Mouse (Mus musculus) stomach, postnatal 0 days (tissue): Measurements from ENCODE around the gene Enkur. TPM values are rescaled to one million over a fixed set of nuclear protein-coding genes. Genes with fewer than 3 reads are reported as not detected.

Experiments used
- ATAC-seq: fragments of 200-750 bp; cut with Nextera tagmentation; 2 replicates; pipeline ENCODE4 v1.8.0; 2017; ENCODE audit not compliant: low FRiP score, low TSS enrichment
- DNase-seq: peaks from one replicate; pipeline ENCODE4 v3.0.0-alpha.2; 2016; ENCODE audit warnings: low spot score
- H3K27ac ChIP-seq: fragments of 300-500 bp; sonication (generic); replicated peaks from 2 replicates; pipeline ENCODE4 v1.5.1; 2014; ENCODE audit warnings: mild to moderate bottlenecking, control low read depth
- H3K27me3 ChIP-seq: fragments of 300-500 bp; sonication (generic); 2 replicates; pipeline ENCODE4 v1.6.1; 2014; ENCODE audit warnings: low read length; ENCODE audit not compliant: control insufficient read depth, insufficient read depth
- H3K36me3 ChIP-seq: fragments of 300-500 bp; sonication (generic); 2 replicates; pipeline ENCODE4 v1.6.1; 2014; ENCODE audit warnings: low read length, mixed read lengths; ENCODE audit not compliant: control insufficient read depth, insufficient read depth
- H3K4me1 ChIP-seq: fragments of 300-500 bp; sonication (generic); replicated peaks from 2 replicates; pipeline ENCODE4 v1.6.1; 2014; ENCODE audit warnings: antibody characterized with exemption; ENCODE audit not compliant: control insufficient read depth, insufficient read depth
- H3K4me2 ChIP-seq: fragments of 300-500 bp; sonication (generic); replicated peaks from 2 replicates; pipeline ENCODE4 v1.6.1; 2014; ENCODE audit warnings: low read depth, mild to moderate bottlenecking, control low read depth, moderate library complexity
- H3K4me3 ChIP-seq: fragments of 300-500 bp; sonication (generic); 2 replicates; pipeline ENCODE4 v1.5.1; 2014; ENCODE audit warnings: low read depth, low read length, control low read depth
- H3K9ac ChIP-seq: fragments of 300-500 bp; sonication (generic); 2 replicates; pipeline ENCODE4 v1.6.1; 2014; ENCODE audit warnings: mild to moderate bottlenecking, low read length, control low read depth, mixed read lengths
- H3K9me3 ChIP-seq: fragments of 300-500 bp; sonication (generic); 2 replicates; pipeline ENCODE4 v1.6.1; 2016; ENCODE audit warnings: low read length; ENCODE audit not compliant: control insufficient read depth
- CTCF ChIP-seq: IDR thresholded peaks from 2 replicates; pipeline ENCODE4 v1.5.1; 2016; ENCODE audit warnings: antibody characterized with exemption, low read depth, mild to moderate bottlenecking, moderate library complexity
- EP300 ChIP-seq: optimal IDR thresholded peaks from 2 replicates; pipeline ENCODE3; 2016; ENCODE audit warnings: antibody characterized with exemption
- WGBS: fragments of 180-500 bp; shearing (Covaris S2); extraction: QIAGEN DNeasy Blood & Tissue Kit; methylation state at CpG from one replicate; pipeline ENCODE4 v1.1.7; 2014; 5-methylcytosine and 5-hydroxymethylcytosine counted together
- polyA plus RNA-seq: library from polyadenylated mRNA; unstranded; fragments of >200 nt; fragmentation: Nextera tagmentation; extraction: Ambion mirVana; gene quantifications from 2 replicates; pipeline ENCODE4 v1.2.1, GENCODE M21; 2015

The Enkur gene
- polyA plus RNA-seq, 1 experiment from 2014 or later = 2.5 TPM

GRCm38 (mm10) chr2:21182811-21183210, 22.4 kb downstream of the Enkur start:
- Histone ChIP-seq H3K4me3 (no peak overlapping the region), H3K4me2 (no peak overlapping the region), H3K36me3 (no peaks in the 10 kb centered on the region), H3K27me3 (no peaks in the 10 kb centered on the region), H3K9ac (no peak overlapping the region), H3K4me1 (no peaks in the 10 kb centered on the region), H3K9me3 (no peaks in the 10 kb centered on the region), H3K27ac (no peak overlapping the region)
- DNase-seq (no peak), ATAC-seq (0 out of 2 replicates have a peak, but pooled peaks have one; percentile 53)
- WGBS = 50% methylated on average over 1 of the region's 1 CpGs
- TF ChIP-seq CTCF = no peak
- no peak for TF ChIP-seq EP300

DNA sequence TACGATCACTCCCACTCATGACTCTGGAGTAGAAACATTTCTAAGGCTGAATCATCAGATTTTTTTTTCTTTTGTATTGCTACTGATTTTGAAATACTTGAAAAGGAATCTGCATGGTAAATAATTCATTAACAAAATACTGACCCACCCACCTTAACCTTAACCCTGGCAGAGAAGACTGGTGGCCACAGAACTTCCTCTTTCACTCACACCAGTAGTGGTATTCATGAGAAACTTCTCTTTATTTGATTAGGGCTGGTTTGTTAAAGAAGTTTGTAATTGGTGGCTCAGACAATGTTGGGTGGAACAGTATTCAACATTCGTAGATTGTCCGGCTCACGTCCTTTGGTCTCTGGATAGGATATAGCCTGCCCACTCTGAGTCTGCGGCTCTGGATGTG, 26.0 kb downstream of the Enkur start:
- H3K4me3 ChIP-seq = no peak overlapping the region
- no peaks in the 10 kb centered on the region for H3K27me3 ChIP-seq
- no peaks in the 10 kb centered on the region for H3K36me3 ChIP-seq
- H3K9me3 ChIP-seq = no peaks in the 10 kb centered on the region
- TF ChIP-seq CTCF (no peak), EP300 (no peak)
- no peak for DNase-seq
- H3K27ac ChIP-seq = no peak overlapping the region
- no peak overlapping the region for H3K9ac ChIP-seq
- no peak overlapping the region for H3K4me2 ChIP-seq
- 67% methylated on average over 5 of the region's 5 CpGs for WGBS
- ATAC-seq = peak; percentile 61; the same call in 1 of the 2 replicates
- no peaks in the 10 kb centered on the region for H3K4me1 ChIP-seq

GRCm38 (mm10) chr2:21172797-21173196, 32.4 kb downstream of the Enkur start:
- Histone ChIP-seq H3K4me1 (no peaks in the 10 kb centered on the region), H3K9me3 (no peaks in the 10 kb centered on the region), H3K27me3 (no peaks in the 10 kb centered on the region), H3K27ac (no peak overlapping the region), H3K9ac (no peak overlapping the region), H3K4me2 (no peak overlapping the region), H3K36me3 (no peaks in the 10 kb centered on the region), H3K4me3 (no peak overlapping the region)
- ATAC-seq = no peak
- no peak for DNase-seq
- WGBS = 81% methylated on average over 3 of the region's 3 CpGs
- no peak for TF ChIP-seq CTCF
- no peak for TF ChIP-seq EP300

DNA sequence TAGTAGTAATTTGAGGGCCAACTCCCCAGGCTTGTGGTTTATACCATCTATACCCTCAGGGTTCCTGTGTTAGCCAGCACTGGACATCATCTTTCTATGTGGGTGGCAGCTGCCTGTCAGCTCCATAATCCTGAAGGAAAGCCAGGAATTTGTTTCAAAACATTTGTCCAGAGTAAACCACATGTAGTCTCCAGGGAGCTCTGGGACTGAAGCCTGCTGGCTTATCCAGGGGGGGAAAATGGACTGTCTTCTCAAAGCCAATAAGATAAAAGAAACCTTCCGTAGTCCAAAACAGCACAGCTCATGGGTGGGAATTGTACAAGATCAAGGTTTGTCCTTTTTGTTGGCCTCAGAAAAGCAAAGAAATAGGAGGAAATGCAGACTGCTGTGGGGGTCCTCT, 37.2 kb downstream of the Enkur start:
- no peak overlapping the region for H3K27ac ChIP-seq
- DNase-seq (no peak), ATAC-seq (no peak)
- no peaks in the 10 kb centered on the region for H3K27me3 ChIP-seq
- no peak overlapping the region for H3K4me3 ChIP-seq
- no peaks in the 10 kb centered on the region for H3K4me1 ChIP-seq
- H3K36me3 ChIP-seq = no peaks in the 10 kb centered on the region
- no peak overlapping the region for H3K9ac ChIP-seq
- WGBS = 68% methylated on average over 1 of the region's 1 CpGs
- TF ChIP-seq EP300 (no peak), CTCF (no peak)
- H3K4me2 ChIP-seq = no peak overlapping the region
- H3K9me3 ChIP-seq = no peaks in the 10 kb centered on the region

DNA sequence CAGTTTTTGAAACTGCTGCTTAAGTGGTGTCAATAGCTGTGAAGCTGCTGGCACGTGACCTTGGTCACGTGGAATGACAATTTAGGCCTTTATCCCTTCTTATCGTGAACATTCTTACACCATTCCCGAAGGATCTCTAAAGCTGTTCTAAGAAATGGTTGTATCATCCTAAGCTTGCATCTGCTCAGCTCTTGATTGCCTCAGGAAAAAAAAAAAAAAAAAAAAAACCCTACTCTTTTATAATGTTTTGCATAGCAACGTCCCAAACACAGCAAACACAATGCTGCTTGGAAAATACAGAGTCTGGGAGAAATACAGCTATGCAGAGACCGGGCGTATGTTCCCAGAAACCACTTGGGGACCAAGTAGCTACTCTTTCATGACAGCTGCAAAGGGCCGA, 40.9 kb downstream of the Enkur start:
- Histone ChIP-seq H3K27ac (no peak overlapping the region), H3K4me3 (no peak overlapping the region), H3K9ac (no peak overlapping the region), H3K9me3 (no peaks in the 10 kb centered on the region), H3K27me3 (no peaks in the 10 kb centered on the region), H3K4me1 (no peaks in the 10 kb centered on the region), H3K4me2 (no peak overlapping the region), H3K36me3 (no peaks in the 10 kb centered on the region)
- ATAC-seq (no peak), DNase-seq (no peak)
- TF ChIP-seq CTCF = no peak
- TF ChIP-seq EP300 = no peak
- WGBS = 74% methylated on average over 8 of the region's 8 CpGs

GRCm38 (mm10) chr2:21153469-21153868, 51.7 kb downstream of the Enkur start:
- Histone ChIP-seq H3K27me3 (no peaks in the 10 kb centered on the region), H3K9me3 (no peaks in the 10 kb centered on the region), H3K4me1 (no peaks in the 10 kb centered on the region), H3K27ac (no peak overlapping the region), H3K4me3 (no peak overlapping the region), H3K4me2 (no peak overlapping the region), H3K36me3 (no peaks in the 10 kb centered on the region), H3K9ac (no peak overlapping the region)
- WGBS = 91% methylated on average over 3 of the region's 3 CpGs
- ATAC-seq (no peak), DNase-seq (no peak)
- no peak for TF ChIP-seq CTCF
